Mouse (Mus musculus) heart, embryonic 14.5 days (tissue): Measurements from ENCODE around the gene Atp6v0a1. TPM values are rescaled to one million over a fixed set of nuclear protein-coding genes. Genes with fewer than 3 reads are reported as not detected.

Experiments used
- ATAC-seq: fragments of 200-750 bp; cut with Nextera tagmentation; 2 replicates; pipeline ENCODE4 v1.8.0; 2017; ENCODE audit warnings: low read depth, moderate TSS enrichment; ENCODE audit not compliant: insufficient number of reproducible peaks, insufficient read depth, low FRiP score
- H3K27ac ChIP-seq, 2 experiments: fragments of 200-500 bp in 1 of 2; fragments of 300-500 bp in 1 of 2; sonication (generic) in 1 of 2; replicated peaks in 1 of 2; 2 replicates each; pipeline ENCODE4 v1.5.1; 2012 to 2014; ENCODE audit warnings: low read depth in 2 of 2, low read length in 2 of 2, control low read depth in 1 of 2, mild to moderate bottlenecking in 1 of 2, mixed read lengths in 1 of 2; ENCODE audit not compliant: control insufficient read depth in 1 of 2, insufficient read depth in 1 of 2
- H3K27me3 ChIP-seq: fragments of 300-500 bp; sonication (generic); 2 replicates; pipeline ENCODE4 v1.6.1; 2014; ENCODE audit warnings: mild to moderate bottlenecking, low read length, control low read depth; ENCODE audit not compliant: control insufficient read depth, insufficient read depth
- H3K36me3 ChIP-seq: fragments of 300-500 bp; sonication (generic); 2 replicates; pipeline ENCODE4 v1.6.1; 2014; ENCODE audit warnings: mild to moderate bottlenecking, control low read depth, low read length, mixed read lengths; ENCODE audit not compliant: control insufficient read depth, insufficient read depth
- H3K4me1 ChIP-seq, 2 experiments: fragments of 200-500 bp in 1 of 2; fragments of 300-500 bp in 1 of 2; sonication (generic) in 1 of 2; 2 replicates each; pipeline ENCODE4 v1.6.1; 2012 to 2014; ENCODE audit warnings: low read length in 2 of 2, control low read depth in 1 of 2, mixed read lengths in 1 of 2; ENCODE audit not compliant: control insufficient read depth in 2 of 2, insufficient read depth in 2 of 2
- H3K4me2 ChIP-seq: fragments of 300-500 bp; sonication (generic); 2 replicates; pipeline ENCODE4 v1.6.1; 2014; ENCODE audit warnings: mild to moderate bottlenecking, low read length
- H3K4me3 ChIP-seq, 2 experiments: fragments of 200-500 bp in 1 of 2; fragments of 300-500 bp in 1 of 2; sonication (generic) in 1 of 2; 2 replicates each; pipeline ENCODE4 v1.5.1; 2012 to 2014; ENCODE audit warnings: low read length in 2 of 2, mild to moderate bottlenecking in 2 of 2, control low read depth in 1 of 2, low read depth in 1 of 2, moderate library complexity in 1 of 2; ENCODE audit not compliant: control insufficient read depth in 1 of 2, insufficient read depth in 1 of 2
- H3K9ac ChIP-seq: fragments of 300-500 bp; sonication (generic); 2 replicates; pipeline ENCODE4 v1.6.1; 2014; ENCODE audit warnings: mild to moderate bottlenecking, low read length
- H3K9me3 ChIP-seq: fragments of 300-500 bp; sonication (generic); 2 replicates; pipeline ENCODE4 v1.6.1; 2016; ENCODE audit warnings: low read length, control low read depth; ENCODE audit not compliant: control insufficient read depth
- WGBS: fragments of 180-500 bp; shearing (Covaris S2); extraction: QIAGEN DNeasy Blood & Tissue Kit; methylation state at CpG from one replicate; pipeline ENCODE4 v1.1.7; 2014; 5-methylcytosine and 5-hydroxymethylcytosine counted together
- polyA plus RNA-seq: library from polyadenylated mRNA; unstranded; fragments of >200 nt; fragmentation: Nextera tagmentation; extraction: Ambion mirVana; gene quantifications from 2 replicates; pipeline ENCODE4 v1.2.1, GENCODE M21; 2014

Atp6v0a1 gene
- polyA plus RNA-seq, 1 experiment from 2014 or later = 57.2 TPM

DNA sequence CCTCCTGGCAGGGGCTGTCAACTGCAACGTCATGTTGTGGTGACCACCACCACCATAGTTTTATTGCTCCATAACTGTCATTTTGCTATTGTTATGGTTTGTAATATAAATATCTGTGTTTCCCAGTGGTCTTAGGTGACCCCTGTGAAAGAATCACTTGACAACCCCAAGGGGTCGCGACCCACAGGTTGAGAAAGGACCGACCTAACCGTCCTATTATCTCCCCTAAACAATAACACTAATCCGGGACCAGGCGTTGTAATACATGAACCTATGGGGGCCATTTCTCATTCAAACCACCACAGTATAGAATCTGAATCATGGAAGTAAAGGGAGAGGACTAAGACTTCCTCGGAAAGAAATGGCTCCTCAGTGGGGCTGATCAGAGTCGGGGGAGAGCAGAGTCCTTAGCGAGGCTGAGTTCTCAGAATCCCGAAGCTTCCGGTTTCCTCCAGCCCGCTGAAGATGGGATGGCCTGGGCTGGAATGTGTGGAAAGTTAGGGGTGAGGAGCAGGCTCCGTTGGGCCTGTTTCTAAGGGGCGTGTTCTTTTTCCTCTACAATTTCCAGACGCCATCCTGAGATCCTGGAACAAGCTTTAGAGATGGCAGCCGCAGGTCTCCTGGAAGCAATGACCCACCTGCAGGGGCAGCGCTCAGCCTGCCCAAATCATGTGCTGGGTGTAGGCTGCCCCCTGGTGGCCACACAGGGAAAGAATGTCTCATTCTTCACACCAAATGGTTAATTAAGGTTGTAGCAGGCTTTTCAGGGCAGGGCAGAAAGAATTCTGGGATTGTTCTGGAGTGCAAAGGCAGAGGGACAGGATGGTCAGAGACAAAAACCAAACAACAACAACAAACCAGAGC lies 57.5 kb downstream of the Atp6v0a1 start:
- no peak for ATAC-seq
- H3K9me3 ChIP-seq = no peaks in the 10 kb centered on the region
- peak overlapping the region; percentile 28 to 40 for H3K4me3 ChIP-seq
- peaks cover 8% of the 10 kb centered on the region; the same call in 1 of the 2 replicates for H3K36me3 ChIP-seq
- 18% methylated on average over 18 of the region's 18 CpGs for WGBS
- H3K9ac ChIP-seq = peak overlapping the region; percentile 31; the same call in 1 of the 2 replicates
- peaks cover 42 to 55% of the 10 kb centered on the region in 2 experiments for H3K4me1 ChIP-seq
- H3K27ac ChIP-seq = peak overlapping the region; percentile 17 to 34; a peak in 1 of 4 replicates
- no peaks in the 10 kb centered on the region for H3K27me3 ChIP-seq
- peak overlapping the region; percentile 61 for H3K4me2 ChIP-seq

DNA sequence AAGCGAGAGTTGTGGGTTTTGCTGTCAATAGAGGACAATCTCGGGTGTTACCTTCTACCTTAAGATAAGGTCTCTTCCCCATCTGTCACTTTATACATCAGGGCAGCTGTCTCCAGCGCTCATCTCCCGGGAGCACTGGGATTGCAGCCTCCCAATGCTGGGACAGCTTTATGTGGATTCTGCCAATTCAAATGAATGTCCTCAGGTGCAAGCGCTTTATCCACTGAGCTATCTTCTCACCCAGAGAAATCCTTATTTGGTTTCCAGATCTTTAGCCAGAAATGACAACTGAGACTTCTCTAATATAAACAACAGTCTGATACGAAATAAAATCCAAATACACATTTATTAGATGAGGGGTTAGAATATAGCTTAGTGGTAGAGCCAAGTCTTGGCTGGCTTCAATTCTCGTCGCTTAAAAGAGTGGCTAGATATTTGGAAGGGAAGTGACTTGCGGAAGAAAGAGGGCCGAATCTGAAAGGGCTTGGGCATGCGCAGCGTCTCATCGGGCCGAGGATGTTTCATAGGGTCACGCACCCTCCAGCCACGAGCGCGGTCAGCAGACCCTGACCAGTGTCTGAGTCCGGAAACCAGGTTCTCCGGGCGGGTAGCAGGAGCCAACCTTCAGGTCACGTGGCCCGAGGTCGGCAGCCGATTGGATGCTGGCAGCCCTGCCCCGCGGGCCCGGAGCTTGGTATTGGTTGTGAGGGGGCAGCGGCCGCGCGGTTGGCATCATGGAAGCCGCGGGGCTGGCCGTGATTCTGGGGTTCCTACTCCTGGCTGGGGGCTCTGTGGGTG lies 60.3 kb downstream of the Atp6v0a1 start, which contains the start of gene Naglu:
Gene Naglu, plus strand, starts transcription at position 622 of the 798 bp plus-strand sequence.
- no peaks in the 10 kb centered on the region for H3K36me3 ChIP-seq
- H3K4me1 ChIP-seq = peaks cover 15 to 26% of the 10 kb centered on the region in 2 experiments
- peak within 1 kb of the TSS; percentile 84 for H3K9ac ChIP-seq
- peak within 1 kb of the TSS in 1 of 2 experiments; percentile 11; a peak in 1 of 4 replicates for H3K27ac ChIP-seq
- H3K9me3 ChIP-seq = no peaks in the 10 kb centered on the region
- H3K4me3 ChIP-seq = peak within 1 kb of the TSS; percentile 69 to 85
- whole genome bisulfite sequencing = 4% methylated on average over 35 of the region's 35 CpGs
- ATAC-seq = peak; percentile 82
- H3K27me3 ChIP-seq = no peaks in the 10 kb centered on the region
- peak within 1 kb of the TSS; percentile 99 for H3K4me2 ChIP-seq

- peaks cover 11 to 21% of the 10 kb centered on the region in 2 experiments for H3K4me1 ChIP-seq
- peak overlapping the region; percentile 99 for H3K4me2 ChIP-seq
- H3K4me3 ChIP-seq = peak overlapping the region; percentile 69 to 85
- ATAC-seq = peak; percentile 54
- no peaks in the 10 kb centered on the region for H3K27me3 ChIP-seq
- H3K9ac ChIP-seq = peak overlapping the region; percentile 84
- H3K36me3 ChIP-seq = no peaks in the 10 kb centered on the region
- WGBS = under 1% methylated on average over 34 of the region's 36 CpGs
- no peaks in the 10 kb centered on the region for H3K9me3 ChIP-seq
- H3K27ac ChIP-seq = 0 out of 4 replicates have a peak overlapping the region, but pooled peaks of 1 of the 2 experiments have one; percentile 11
Measured at GRCm38 (mm10) chr11:101070189-101070527, 60.9 kb downstream of the Atp6v0a1 start.

- Histone ChIP-seq H3K9me3 (no peaks in the 10 kb centered on the region), H3K4me3 (peak overlapping the region in 1 of 2 experiments; percentile 85; a peak in 1 of 4 replicates), H3K4me1 (peaks cover 10 to 15% of the 10 kb centered on the region in 2 experiments; a peak in 3 of 4 replicates), H3K4me2 (peak overlapping the region; percentile 99; the same call in 1 of the 2 replicates), H3K27me3 (no peaks in the 10 kb centered on the region), H3K27ac (no peak overlapping the region), H3K36me3 (no peaks in the 10 kb centered on the region), H3K9ac (peak overlapping the region; percentile 84; the same call in 1 of the 2 replicates)
- no peak for ATAC-seq
- WGBS = 65% methylated on average over 6 of the region's 6 CpGs
Measured at GRCm38 (mm10) chr11:101070987-101071386, 61.7 kb downstream of the Atp6v0a1 start.

DNA sequence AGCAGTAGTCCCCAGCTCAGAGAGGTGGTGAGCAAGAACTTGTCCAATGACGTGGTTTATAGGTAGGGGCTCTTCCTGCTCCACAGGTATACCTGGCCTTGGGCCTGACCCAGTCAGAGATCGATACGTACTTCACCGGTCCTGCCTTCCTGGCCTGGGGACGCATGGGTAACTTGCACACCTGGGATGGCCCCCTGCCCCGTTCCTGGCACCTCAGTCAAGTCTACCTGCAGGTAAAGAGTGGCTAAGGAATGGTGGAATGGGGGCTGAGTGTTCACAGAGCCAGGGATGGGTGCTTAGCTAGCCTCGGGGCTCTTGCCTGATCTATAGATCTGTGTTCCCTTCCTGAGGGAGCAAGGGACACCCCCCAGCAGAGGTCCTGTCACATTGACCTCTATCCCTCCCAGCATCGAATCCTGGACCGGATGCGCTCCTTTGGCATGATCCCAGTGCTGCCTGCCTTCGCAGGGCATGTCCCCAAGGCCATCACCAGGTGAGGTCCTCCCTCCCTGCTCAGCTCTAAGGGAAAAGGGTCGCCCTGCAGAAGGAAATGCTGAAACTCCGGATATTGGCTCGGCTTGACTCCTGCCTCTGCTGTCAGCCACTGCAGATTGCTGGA lies 62.7 kb downstream of the Atp6v0a1 start:
- ATAC-seq = no peak
- no peak overlapping the region for H3K27ac ChIP-seq
- peaks cover 3% of the 10 kb centered on the region; the same call in 1 of the 2 replicates for H3K27me3 ChIP-seq
- WGBS = 62% methylated on average over 14 of the region's 14 CpGs
- no peak overlapping the region for H3K9ac ChIP-seq
- 0 out of 2 replicates have a peak, but pooled peaks cover 3% of the 10 kb centered on the region for H3K36me3 ChIP-seq
- H3K9me3 ChIP-seq = no peaks in the 10 kb centered on the region
- H3K4me3 ChIP-seq = no peak overlapping the region
- no peak overlapping the region for H3K4me2 ChIP-seq
- peaks cover 2 to 5% of the 10 kb centered on the region in 2 experiments; a peak in 2 of 4 replicates for H3K4me1 ChIP-seq

DNA sequence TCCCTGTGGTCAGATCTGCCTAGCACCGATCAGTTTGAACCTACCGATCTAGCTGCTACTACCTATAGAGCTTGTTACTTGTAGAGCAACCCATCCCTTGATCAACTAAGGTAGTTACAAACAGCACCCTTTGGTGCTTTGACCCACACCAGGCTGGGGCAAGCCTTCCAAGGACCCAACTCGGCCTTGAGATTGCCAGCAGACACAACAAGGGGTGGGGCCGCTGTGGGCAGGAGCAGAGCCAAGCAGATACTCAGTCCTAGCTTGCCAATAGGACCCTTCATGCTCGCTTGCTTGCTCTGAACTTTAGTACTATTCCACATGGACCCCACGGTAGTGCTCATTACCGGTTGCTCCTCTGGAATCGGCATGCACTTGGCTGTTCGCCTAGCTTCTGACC lies 68.9 kb downstream of the Atp6v0a1 start, which contains the start of gene Hsd17b1:
Gene Hsd17b1, plus strand, starts transcription at position 291 of the 400 bp plus-strand sequence.
- Histone ChIP-seq H3K4me1 (peaks cover 6 to 11% of the 10 kb centered on the region in 2 experiments), H3K9me3 (no peaks in the 10 kb centered on the region), H3K9ac (no peak within 1 kb of the TSS), H3K4me2 (no peak within 1 kb of the TSS), H3K27me3 (peaks cover 46% of the 10 kb centered on the region), H3K27ac (no peak within 1 kb of the TSS), H3K36me3 (0 out of 2 replicates have a peak, but pooled peaks cover 3% of the 10 kb centered on the region), H3K4me3 (no peak within 1 kb of the TSS)
- ATAC-seq = no peak
- WGBS = 68% methylated on average over 9 of the region's 9 CpGs

DNA sequence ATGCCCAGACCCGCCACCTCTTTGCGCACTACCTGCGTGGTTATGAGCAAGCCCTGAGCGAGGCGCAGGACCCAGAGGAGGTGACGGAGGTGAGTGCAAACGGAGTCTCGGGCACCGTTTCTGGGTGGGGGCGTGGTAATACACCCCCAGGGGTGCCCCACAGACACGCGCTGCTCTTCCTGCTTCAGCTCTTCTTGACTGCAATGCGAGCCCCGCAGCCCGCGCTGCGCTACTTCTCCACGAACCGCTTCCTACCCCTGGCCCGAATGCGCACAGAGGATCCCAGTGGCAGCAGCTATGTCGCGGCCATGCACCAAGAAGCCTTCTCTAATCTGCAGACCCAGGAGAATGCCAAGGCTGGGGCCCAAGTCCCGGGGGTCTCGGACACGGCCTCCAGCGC lies 70.5 kb downstream of the Atp6v0a1 start:
- no peak for ATAC-seq
- H3K4me3 ChIP-seq = peak overlapping the region in 1 of 2 experiments; percentile 24; a peak in 2 of 4 replicates
- 5% methylated on average over 27 of the region's 27 CpGs for WGBS

More for the DNA sequence above, 70.5 kb downstream of the Atp6v0a1 start:
- Histone ChIP-seq H3K4me1 (peaks cover 11 to 17% of the 10 kb centered on the region in 2 experiments), H3K27ac (no peak overlapping the region), H3K9me3 (no peaks in the 10 kb centered on the region), H3K4me2 (peak overlapping the region; percentile 49), H3K27me3 (peaks cover 46% of the 10 kb centered on the region), H3K9ac (peak overlapping the region; percentile 34; the same call in 1 of the 2 replicates), H3K36me3 (peaks cover 8% of the 10 kb centered on the region)
